Mouse (Mus musculus) liver, embryonic 13.5 days (tissue): ENCODE measurements at regions not wholly inside any gene's neighbourhood (a gene's known extent, or its start where the extent isn't known, plus 50 kb on each side); places are given as distances from the start of the nearest gene placed in this dataset.
"Not testable (repeated sequence)": the region's sequence is repeated elsewhere in the genome, so short reads cannot be mapped to it uniquely, and the experiment has no call there.

ENCODE experiments used
- ATAC-seq: fragments of 200-750 bp; cut with Nextera tagmentation; 2 replicates; pipeline ENCODE4 v1.8.0; 2017; ENCODE audit warnings: low read depth, mild to moderate bottlenecking, moderate number of reproducible peaks, moderate library complexity
- DNase-seq: peaks from one replicate; pipeline ENCODE4 v3.0.0; 2022
- H3K27ac ChIP-seq: fragments of 300-500 bp; sonication (generic); 2 replicates; pipeline ENCODE4 v1.5.1; 2015; ENCODE audit warnings: moderate library complexity, mild to moderate bottlenecking, inconsistent platforms
- H3K27me3 ChIP-seq: fragments of 300-500 bp; sonication (generic); 2 replicates; pipeline ENCODE4 v1.6.1; 2015; ENCODE audit warnings: mild to moderate bottlenecking, inconsistent platforms
- H3K36me3 ChIP-seq: fragments of 300-500 bp; sonication (generic); 2 replicates; pipeline ENCODE4 v1.6.1; 2015; ENCODE audit warnings: mild to moderate bottlenecking, inconsistent platforms
- H3K4me1 ChIP-seq: fragments of 300-500 bp; sonication (generic); replicated peaks from 2 replicates; pipeline ENCODE4 v1.6.1; 2015; ENCODE audit warnings: inconsistent platforms
- H3K4me2 ChIP-seq: fragments of 300-500 bp; sonication (generic); 2 replicates; pipeline ENCODE4 v1.6.1; 2015; ENCODE audit warnings: inconsistent platforms, mild to moderate bottlenecking, moderate library complexity
- H3K4me3 ChIP-seq: fragments of 300-500 bp; sonication (generic); replicated peaks from 2 replicates; pipeline ENCODE4 v1.5.1; 2015; ENCODE audit warnings: mild to moderate bottlenecking, inconsistent platforms
- H3K9ac ChIP-seq: fragments of 300-500 bp; sonication (generic); 2 replicates; pipeline ENCODE4 v1.6.1; 2015; ENCODE audit warnings: mild to moderate bottlenecking, inconsistent platforms
- H3K9me3 ChIP-seq: fragments of 300-500 bp; sonication (generic); replicated peaks from 2 replicates; pipeline ENCODE4 v1.6.1; 2016; ENCODE audit warnings: inconsistent platforms
- WGBS: fragments of 180-500 bp; shearing (Covaris S2); methylation state at CpG from one replicate; pipeline ENCODE4 v1.1.7; 2015; ENCODE audit not compliant: insufficient replicate concordance; 5-methylcytosine and 5-hydroxymethylcytosine counted together

DNA sequence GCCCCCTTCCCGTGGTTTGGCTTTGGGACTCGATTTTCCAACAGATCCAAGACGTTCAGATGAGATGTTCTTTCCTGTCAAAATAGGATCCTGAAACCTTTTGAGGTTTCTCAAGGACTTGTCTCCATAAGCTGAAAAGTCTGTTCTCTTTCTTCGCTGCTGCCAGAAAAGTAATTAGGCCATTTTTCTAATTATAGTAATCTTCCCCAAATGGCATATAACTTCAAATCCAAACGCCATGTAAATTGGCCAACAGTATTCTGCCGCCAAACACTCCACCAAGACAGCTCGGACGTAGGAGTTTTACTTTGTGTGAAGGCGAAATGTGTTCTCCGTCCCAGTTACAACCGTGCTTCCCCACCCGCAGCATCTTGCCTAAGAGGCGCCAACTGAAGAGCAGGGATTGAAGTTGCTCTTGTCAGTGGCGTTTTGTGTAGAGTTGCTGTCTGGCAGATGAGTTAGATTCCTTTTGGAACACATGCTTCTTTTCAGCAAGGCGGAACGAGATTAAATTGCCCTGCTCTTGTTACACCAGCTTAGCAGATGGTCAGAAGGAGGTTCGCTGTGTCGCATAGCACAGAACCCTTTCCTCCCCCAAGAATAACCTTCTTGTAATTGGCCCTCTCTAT is 128.1 kb downstream of the Gm11077 start:
- ATAC-seq (no peak), DNase-seq (no peak)
- 0 out of 2 replicates have a peak, but pooled peaks cover 2% of the 10 kb centered on the region for H3K27me3 ChIP-seq
- no peak overlapping the region for H3K9ac ChIP-seq
- 33% methylated on average over 18 of the region's 18 CpGs for WGBS
- H3K9me3 ChIP-seq = no peaks in the 10 kb centered on the region
- no peaks in the 10 kb centered on the region for H3K36me3 ChIP-seq
- no peaks in the 10 kb centered on the region for H3K4me1 ChIP-seq
- H3K27ac ChIP-seq = no peak overlapping the region
- no peak overlapping the region for H3K4me3 ChIP-seq
- H3K4me2 ChIP-seq = 0 out of 2 replicates have a peak overlapping the region, but pooled peaks have one; percentile 23

GRCm38 (mm10) chr6:140869523-140869922 is 140.4 kb downstream of the Gm11077 start:
- H3K27me3 ChIP-seq, H3K36me3 ChIP-seq, DNase-seq, H3K4me2 ChIP-seq, H3K27ac ChIP-seq, H3K4me1 ChIP-seq, H3K9ac ChIP-seq, ATAC-seq, H3K9me3 ChIP-seq, H3K4me3 ChIP-seq: not testable (repeated sequence)
- 80% methylated on average over 10 of the region's 16 CpGs for WGBS

DNA sequence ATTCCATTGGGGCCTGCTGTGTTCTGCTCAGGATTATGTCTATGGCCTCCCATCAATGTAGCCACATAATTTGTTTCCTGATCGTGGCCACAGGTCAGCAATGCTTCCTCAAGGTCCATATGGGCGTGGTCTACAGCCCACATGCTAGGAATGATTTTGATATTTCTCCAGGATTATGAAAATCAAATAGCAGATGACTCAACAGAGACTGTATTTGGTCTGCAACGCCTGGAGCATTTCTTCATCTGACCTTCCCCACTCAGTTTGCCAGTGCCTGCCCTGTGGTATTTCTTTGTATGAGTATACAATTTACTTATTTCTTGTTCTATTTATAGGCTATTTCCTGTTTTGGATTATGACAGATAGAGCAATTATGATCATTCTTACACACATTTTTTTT is 145.7 kb downstream of the Gm11077 start:
- 33% methylated on average over 3 of the region's 3 CpGs for WGBS

GRCm38 (mm10) chr6:140883651-140884050 is 154.6 kb downstream of the Gm11077 start:
- no peaks in the 10 kb centered on the region for H3K36me3 ChIP-seq
- H3K4me2 ChIP-seq = no peak overlapping the region
- no peak overlapping the region for H3K4me3 ChIP-seq
- DNase-seq = no peak
- no peaks in the 10 kb centered on the region for H3K4me1 ChIP-seq
- H3K27me3 ChIP-seq = no peaks in the 10 kb centered on the region
- no peak for ATAC-seq
- H3K9ac ChIP-seq = no peak overlapping the region
- H3K27ac ChIP-seq = no peak overlapping the region
- H3K9me3 ChIP-seq = no peaks in the 10 kb centered on the region

More for the DNA sequence above, 145.7 kb downstream of the Gm11077 start:
- Histone ChIP-seq H3K36me3 (no peaks in the 10 kb centered on the region), H3K4me1 (no peaks in the 10 kb centered on the region), H3K9me3 (no peaks in the 10 kb centered on the region), H3K9ac (no peak overlapping the region), H3K4me2 (no peak overlapping the region), H3K4me3 (no peak overlapping the region), H3K27me3 (no peaks in the 10 kb centered on the region), H3K27ac (no peak overlapping the region)
- ATAC-seq = no peak
- DNase-seq = no peak

GRCm38 (mm10) chr6:140888610-140889009 is 159.5 kb downstream of the Gm11077 start:
- no peak overlapping the region for H3K4me3 ChIP-seq
- H3K9me3 ChIP-seq = no peaks in the 10 kb centered on the region
- H3K4me1 ChIP-seq = no peaks in the 10 kb centered on the region
- no peak overlapping the region for H3K9ac ChIP-seq
- DNase-seq (no peak), ATAC-seq (no peak)
- H3K4me2 ChIP-seq = no peak overlapping the region
- H3K27ac ChIP-seq = no peak overlapping the region
- WGBS = 32% methylated on average over 11 of the region's 11 CpGs
- H3K36me3 ChIP-seq = no peaks in the 10 kb centered on the region
- no peaks in the 10 kb centered on the region for H3K27me3 ChIP-seq

GRCm38 (mm10) chr6:140890060-140890459 is 161.0 kb downstream of the Gm11077 start:
- Histone ChIP-seq H3K9ac (no peak overlapping the region), H3K4me2 (no peak overlapping the region), H3K9me3 (no peaks in the 10 kb centered on the region), H3K4me3 (no peak overlapping the region), H3K4me1 (no peaks in the 10 kb centered on the region), H3K27ac (no peak overlapping the region), H3K36me3 (no peaks in the 10 kb centered on the region), H3K27me3 (no peaks in the 10 kb centered on the region)
- ATAC-seq (no peak), DNase-seq (no peak)
- whole genome bisulfite sequencing = 44% methylated on average over 5 of the region's 5 CpGs

DNA sequence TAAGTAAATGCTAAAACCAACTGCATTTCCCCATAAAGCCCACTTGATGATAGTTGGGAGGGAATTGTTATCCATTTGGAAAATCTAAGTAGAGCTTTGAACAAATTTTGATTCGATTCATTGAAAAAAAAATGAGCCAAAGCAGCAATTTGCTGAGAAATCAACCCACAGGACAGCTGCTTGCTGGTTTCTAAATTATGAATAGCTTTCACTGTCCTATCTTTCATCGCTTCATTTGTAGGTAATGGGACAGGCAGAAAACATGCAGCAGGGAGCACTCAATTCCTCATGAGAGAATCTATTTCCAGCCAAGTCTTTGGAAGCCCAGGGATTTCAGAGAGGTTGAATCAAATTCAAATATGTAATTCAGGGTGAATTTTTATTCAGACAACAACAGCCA is 161.5 kb downstream of the Gm11077 start:
- no peak for ATAC-seq
- 52% methylated on average over 2 of the region's 2 CpGs for WGBS
- Histone ChIP-seq H3K4me2 (no peak overlapping the region), H3K27ac (no peak overlapping the region), H3K9me3 (no peaks in the 10 kb centered on the region), H3K9ac (no peak overlapping the region), H3K4me1 (no peaks in the 10 kb centered on the region), H3K27me3 (no peaks in the 10 kb centered on the region), H3K36me3 (no peaks in the 10 kb centered on the region), H3K4me3 (no peak overlapping the region)
- DNase-seq = no peak

GRCm38 (mm10) chr6:140894467-140894866 is 165.4 kb downstream of the Gm11077 start:
- no peaks in the 10 kb centered on the region for H3K36me3 ChIP-seq
- H3K4me2 ChIP-seq = no peak overlapping the region
- no peak overlapping the region for H3K4me3 ChIP-seq
- WGBS = 72% methylated on average over 11 of the region's 11 CpGs
- no peaks in the 10 kb centered on the region for H3K27me3 ChIP-seq
- no peaks in the 10 kb centered on the region for H3K4me1 ChIP-seq
- no peaks in the 10 kb centered on the region for H3K9me3 ChIP-seq
- no peak for DNase-seq
- no peak overlapping the region for H3K27ac ChIP-seq
- ATAC-seq = no peak
- no peak overlapping the region for H3K9ac ChIP-seq

DNA sequence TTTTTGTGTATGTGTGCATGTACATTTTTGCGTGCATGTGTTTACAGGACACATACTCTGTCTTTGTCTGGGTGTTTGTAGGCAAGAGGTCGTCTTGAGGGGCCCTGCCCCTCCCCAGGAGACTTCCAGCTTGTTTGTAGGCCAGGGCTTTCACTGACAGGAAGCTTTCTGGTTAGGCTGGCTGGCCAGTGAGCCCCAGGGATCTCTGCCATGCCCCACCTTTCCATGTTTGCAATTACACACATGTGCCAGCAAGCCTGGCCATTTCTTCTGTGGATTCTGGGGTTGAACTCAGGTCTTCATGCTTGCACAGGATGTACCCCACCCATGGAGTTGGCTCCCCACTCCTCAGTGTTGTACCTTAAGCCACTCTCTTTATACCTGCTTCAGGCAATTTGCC is 166.4 kb downstream of the Gm11077 start:
- no peaks in the 10 kb centered on the region for H3K36me3 ChIP-seq
- no peaks in the 10 kb centered on the region for H3K9me3 ChIP-seq
- H3K4me1 ChIP-seq = no peaks in the 10 kb centered on the region
- no peak for ATAC-seq
- H3K4me2 ChIP-seq = no peak overlapping the region
- H3K27ac ChIP-seq = no peak overlapping the region
- DNase-seq = no peak
- 40% methylated on average over 2 of the region's 2 CpGs for WGBS
- H3K27me3 ChIP-seq = no peaks in the 10 kb centered on the region
- H3K4me3 ChIP-seq = no peak overlapping the region
- H3K9ac ChIP-seq = no peak overlapping the region

GRCm38 (mm10) chr6:140897111-140897510 is 168.0 kb downstream of the Gm11077 start:
- Histone ChIP-seq H3K9ac (no peak overlapping the region), H3K4me3 (no peak overlapping the region), H3K27ac (no peak overlapping the region), H3K4me1 (no peaks in the 10 kb centered on the region), H3K36me3 (no peaks in the 10 kb centered on the region), H3K27me3 (no peaks in the 10 kb centered on the region), H3K9me3 (no peaks in the 10 kb centered on the region), H3K4me2 (no peak overlapping the region)
- no peak for DNase-seq
- ATAC-seq = no peak
- 46% methylated on average over 8 of the region's 8 CpGs for WGBS

GRCm38 (mm10) chr6:140924319-140924981 is 195.4 kb downstream of the Gm11077 start:
- Histone ChIP-seq H3K4me3 (no peak overlapping the region), H3K9me3 (no peaks in the 10 kb centered on the region), H3K9ac (no peak overlapping the region), H3K27ac (no peak overlapping the region), H3K4me2 (no peak overlapping the region), H3K36me3 (no peaks in the 10 kb centered on the region), H3K27me3 (no peaks in the 10 kb centered on the region), H3K4me1 (no peaks in the 10 kb centered on the region)
- DNase-seq (no peak), ATAC-seq (no peak)
- WGBS = 42% methylated on average over 12 of the region's 12 CpGs

GRCm38 (mm10) chr6:140927616-140928015 is 198.5 kb downstream of the Gm11077 start:
- no peak overlapping the region for H3K4me3 ChIP-seq
- H3K27me3 ChIP-seq = no peaks in the 10 kb centered on the region
- H3K9me3 ChIP-seq = no peaks in the 10 kb centered on the region
- H3K27ac ChIP-seq = no peak overlapping the region
- no peaks in the 10 kb centered on the region for H3K4me1 ChIP-seq
- no peaks in the 10 kb centered on the region for H3K36me3 ChIP-seq
- DNase-seq (no peak), ATAC-seq (no peak)
- WGBS = 65% methylated on average over 3 of the region's 3 CpGs
- no peak overlapping the region for H3K4me2 ChIP-seq
- no peak overlapping the region for H3K9ac ChIP-seq
